In genomic region chr12:31709665-31710064, GRCm38 (mm10) we compare ENCODE assay signal across 19 mouse cellular contexts. TPM values are rescaled to one million over a fixed set of nuclear protein-coding genes. Genes with fewer than 3 reads are reported as not detected.
DNase-seq lines count a peak whose midpoint lies in the region; ATAC-seq and TF ChIP-seq lines count a peak whose summit lies in the region.
"Had no signal": no experiment of that assay in that cellular context is flagged by ENCODE, and none has a peak within 500 bp of the region (broad histone marks: within the 10 kb centered on the region; RNA-seq: fewer than 3 reads in every experiment).

No protein-coding gene starts in this region.

- no peak for ATAC-seq in forebrain, postnatal 0 days
- ATAC-seq in forebrain, embryonic 15.5 days (replicated peaks): no peak
- ATAC-seq in heart, postnatal 0 days (ENCODE audit: insufficient read depth, low read depth): no peak
- no peak for ATAC-seq in neural tube, embryonic 13.5 days (ENCODE audit: low read depth)
- ATAC-seq: activated CD4-positive, CD25-positive, alpha-beta regulatory T cell, adult 4 months; liver, embryonic 12.5 days had no signal

- no peaks in the 10 kb centered on the region for H3K9me3 ChIP-seq in forebrain, postnatal 0 days (ENCODE audit: low read length)
- no peaks in the 10 kb centered on the region for H3K9me3 ChIP-seq in forebrain, embryonic 15.5 days
- H3K9me3 ChIP-seq in heart, postnatal 0 days (replicated peaks; ENCODE audit: control insufficient read depth, low read length): no peaks in the 10 kb centered on the region
- no peaks in the 10 kb centered on the region for H3K9me3 ChIP-seq in neural tube, embryonic 13.5 days
- H3K9me3 ChIP-seq: limb, embryonic 10.5 days; liver, embryonic 12.5 days; lung, embryonic 15.5 days had no signal

- no peaks in the 10 kb centered on the region for H3K27me3 ChIP-seq in forebrain, postnatal 0 days (ENCODE audit: insufficient read depth, low read length)
- no peaks in the 10 kb centered on the region for H3K27me3 ChIP-seq in forebrain, embryonic 15.5 days
- H3K27me3 ChIP-seq in heart, postnatal 0 days (ENCODE audit: control insufficient read depth, insufficient read depth, low read length): no peaks in the 10 kb centered on the region
- no peaks in the 10 kb centered on the region for H3K27me3 ChIP-seq in neural tube, embryonic 13.5 days
- H3K27me3 ChIP-seq: liver, embryonic 12.5 days; lung, embryonic 15.5 days had no signal

- intact Hi-C loops in heart, postnatal 36 days (cut with DNase I): loop anchor here (10.0 kb wide), 1 partner anchor 335 kb away; no protein-coding TSS in a partner anchor

- peak; percentile 7 for DNase-seq in forebrain, postnatal 0 days
- DNase-seq in heart, postnatal 0 days (ENCODE audit: low spot score): no peak
- DNase-seq in heart, postnatal 36 days: no peak
- DNase-seq in neural tube, embryonic 10.5 days (ENCODE audit: extremely low spot score, low spot score): no peak
- no peak for DNase-seq in lung, postnatal 4 days
- DNase-seq in lung, postnatal 10 days: no peak
- DNase-seq: adrenal gland, postnatal 25 days; cerebellum, postnatal 10 days; gastrocnemius, postnatal 25 days; kidney, postnatal 10 days; right cerebral cortex, postnatal 25 days; thymus, postnatal 36 days had no signal

- no peak overlapping the region for H3K4me3 ChIP-seq in forebrain, postnatal 0 days (ENCODE audit: low read depth, low read length)
- no peak overlapping the region for H3K4me3 ChIP-seq in forebrain, embryonic 15.5 days
- no peak overlapping the region for H3K4me3 ChIP-seq in heart, postnatal 0 days (ENCODE audit: low read depth, low read length)
- peak overlapping the region; percentile 33; the same call in 1 of the 2 replicates for H3K4me3 ChIP-seq in neural tube, embryonic 13.5 days
- H3K4me3 ChIP-seq: limb, embryonic 10.5 days; liver, embryonic 12.5 days; lung, embryonic 15.5 days had no signal

- no peak overlapping the region for H3K27ac ChIP-seq in forebrain, postnatal 0 days (ENCODE audit: low read depth, low read length)
- H3K27ac ChIP-seq in forebrain, embryonic 15.5 days (replicated peaks): no peak overlapping the region
- peak overlapping the region; percentile 39; the same call in 1 of the 2 replicates for H3K27ac ChIP-seq in heart, postnatal 0 days (ENCODE audit: low read depth)
- no peak overlapping the region for H3K27ac ChIP-seq in neural tube, embryonic 13.5 days (replicated peaks)
- H3K27ac ChIP-seq: limb, embryonic 10.5 days; liver, embryonic 12.5 days; lung, embryonic 15.5 days had no signal

- H3K4me1 ChIP-seq in forebrain, postnatal 0 days (ENCODE audit: insufficient read depth): no peaks in the 10 kb centered on the region
- H3K4me1 ChIP-seq in forebrain, embryonic 15.5 days: peaks cover 11% of the 10 kb centered on the region
- peaks cover 7% of the 10 kb centered on the region; the same call in 1 of the 2 replicates for H3K4me1 ChIP-seq in heart, postnatal 0 days (ENCODE audit: control insufficient read depth, insufficient read depth)
- H3K4me1 ChIP-seq in neural tube, embryonic 13.5 days (replicated peaks): peaks cover 25% of the 10 kb centered on the region
- H3K4me1 ChIP-seq: liver, embryonic 12.5 days; lung, embryonic 15.5 days had no signal

- TF ChIP-seq EP300 in heart, postnatal 0 days (IDR thresholded peaks at IDR 0.05; ENCODE audit: low read depth): no peak

- H3K9ac ChIP-seq in forebrain, postnatal 0 days: no peak overlapping the region
- no peak overlapping the region for H3K9ac ChIP-seq in forebrain, embryonic 15.5 days (replicated peaks)
- H3K9ac ChIP-seq in heart, postnatal 0 days (replicated peaks; ENCODE audit: low read depth, low read length): no peak overlapping the region
- no peak overlapping the region for H3K9ac ChIP-seq in neural tube, embryonic 13.5 days
- H3K9ac ChIP-seq: liver, embryonic 12.5 days; lung, embryonic 15.5 days had no signal

- H3K4me2 ChIP-seq in forebrain, postnatal 0 days (ENCODE audit: low read depth): peak overlapping the region; percentile 3; the same call in 1 of the 2 replicates
- no peak overlapping the region for H3K4me2 ChIP-seq in forebrain, embryonic 15.5 days (replicated peaks)
- peak overlapping the region; percentile 22; the same call in 1 of the 2 replicates for H3K4me2 ChIP-seq in heart, postnatal 0 days (ENCODE audit: low read depth, low read length)
- peak overlapping the region; percentile 59 for H3K4me2 ChIP-seq in neural tube, embryonic 13.5 days
- H3K4me2 ChIP-seq: liver, embryonic 12.5 days; lung, embryonic 15.5 days had no signal

- WGBS in forebrain, postnatal 0 days: 78% methylated on average over 6 of the region's 6 CpGs
- WGBS in forebrain, embryonic 15.5 days: 69% methylated on average over 6 of the region's 6 CpGs
- WGBS in heart, postnatal 0 days: 52% methylated on average over 6 of the region's 6 CpGs
- WGBS in neural tube, embryonic 13.5 days: 76% methylated on average over 6 of the region's 6 CpGs

- no peaks in the 10 kb centered on the region for H3K36me3 ChIP-seq in forebrain, postnatal 0 days (ENCODE audit: insufficient read depth)
- H3K36me3 ChIP-seq in forebrain, embryonic 15.5 days: no peaks in the 10 kb centered on the region
- H3K36me3 ChIP-seq in heart, postnatal 0 days (replicated peaks; ENCODE audit: control insufficient read depth, insufficient read depth, low read length): 0 out of 2 replicates have a peak, but pooled peaks cover 2% of the 10 kb centered on the region
- H3K36me3 ChIP-seq in neural tube, embryonic 13.5 days: no peaks in the 10 kb centered on the region
- H3K36me3 ChIP-seq: limb, embryonic 10.5 days; liver, embryonic 12.5 days; lung, embryonic 15.5 days had no signal

- TF ChIP-seq CTCF in forebrain, postnatal 0 days (IDR thresholded peaks at IDR 0.05; ENCODE audit: low read depth): no peak
- no peak for TF ChIP-seq CTCF in heart, postnatal 0 days (IDR thresholded peaks at IDR 0.05; ENCODE audit: low read depth)

RNA-seq across cellular contexts. Expression of gene Gpr22, which starts 4.1 kb away (rescaled TPM):
- total RNA-seq in forebrain, postnatal 0 days (2014; rRNA removed): 16.6 and 17.2 TPM in 2 replicates
- polyA plus RNA-seq in forebrain, postnatal 0 days (2015; fragmentation: Nextera tagmentation; extraction: Ambion mirVana): 12.3 and 13.3 TPM in 2 replicates
- 10.7 TPM in 2 replicates for polyA plus RNA-seq in forebrain, embryonic 15.5 days (2015; fragmentation: Nextera tagmentation; extraction: Ambion mirVana)
- total RNA-seq in heart, postnatal 0 days (2014; rRNA removed; ENCODE audit: low replicate concordance): 15.8 and 16.0 TPM in 2 replicates
- 10.7 and 14.0 TPM in 2 replicates for polyA plus RNA-seq in heart, postnatal 0 days (2015; fragmentation: Nextera tagmentation; extraction: Ambion mirVana)
- total RNA-seq in heart, postnatal 36 days (2021): 10 to 100 TPM; 11.1 to 24.8 TPM
- 18.7 and 19.2 TPM in 2 replicates for polyA plus RNA-seq in neural tube, embryonic 13.5 days (2015; fragmentation: Nextera tagmentation; extraction: Ambion mirVana)
- total RNA-seq: gastrocnemius, postnatal 25 days had no signal
- polyA plus RNA-seq: testis, adult 2 months had no signal

RNA-seq across cellular contexts. Expression of gene Cog5, which starts 55.0 kb away (rescaled TPM):
- total RNA-seq in forebrain, postnatal 0 days (2014; rRNA removed): 41.4 and 47.7 TPM in 2 replicates
- polyA plus RNA-seq in forebrain, postnatal 0 days (2015; fragmentation: Nextera tagmentation; extraction: Ambion mirVana): 12.8 and 17.3 TPM in 2 replicates
- 24.1 and 27.2 TPM in 2 replicates for polyA plus RNA-seq in forebrain, embryonic 15.5 days (2015; fragmentation: Nextera tagmentation; extraction: Ambion mirVana)
- 58.4 and 79.4 TPM in 2 replicates for total RNA-seq in heart, postnatal 0 days (2014; rRNA removed; ENCODE audit: low replicate concordance)
- 19.7 and 22.4 TPM in 2 replicates for polyA plus RNA-seq in heart, postnatal 0 days (2015; fragmentation: Nextera tagmentation; extraction: Ambion mirVana)
- 10 to 100 TPM; 54.1 to 57.1 TPM for total RNA-seq in heart, postnatal 36 days (2021)
- polyA plus RNA-seq in neural tube, embryonic 13.5 days (2015; fragmentation: Nextera tagmentation; extraction: Ambion mirVana): 33.1 and 35.5 TPM in 2 replicates

RNA-seq across cellular contexts. Expression of gene Dus4l, which starts 55.0 kb away (rescaled TPM):
- total RNA-seq in forebrain, postnatal 0 days (2014; rRNA removed): 4.5 and 4.9 TPM in 2 replicates
- polyA plus RNA-seq in forebrain, postnatal 0 days (2015; fragmentation: Nextera tagmentation; extraction: Ambion mirVana): 5.3 and 7.0 TPM in 2 replicates
- polyA plus RNA-seq in forebrain, embryonic 15.5 days (2015; fragmentation: Nextera tagmentation; extraction: Ambion mirVana): 7.3 and 10.8 TPM in 2 replicates
- total RNA-seq in heart, postnatal 0 days (2014; rRNA removed; ENCODE audit: low replicate concordance): 2.2 and 3.2 TPM in 2 replicates
- polyA plus RNA-seq in heart, postnatal 0 days (2015; fragmentation: Nextera tagmentation; extraction: Ambion mirVana): 7.6 and 7.7 TPM in 2 replicates
- 1 to 10 TPM; 7.2 to 7.6 TPM for total RNA-seq in heart, postnatal 36 days (2021)
- 3.4 and 7.6 TPM in 2 replicates for polyA plus RNA-seq in neural tube, embryonic 13.5 days (2015; fragmentation: Nextera tagmentation; extraction: Ambion mirVana)
